Mouse (Mus musculus) macrophage (primary cell): Measurements from ENCODE around the gene Ap2b1. TPM values are rescaled to one million over a fixed set of nuclear protein-coding genes. Genes with fewer than 3 reads are reported as not detected.

ENCODE experiments used
- H3K27ac ChIP-seq: fragments of 350-480 bp; formaldehyde crosslinking; 2 replicates; pipeline ENCODE4 v1.9.0; 2021
- H3K36me3 ChIP-seq: fragments of 350-480 bp; formaldehyde crosslinking; 2 replicates; pipeline ENCODE4 v1.9.0; 2021; ENCODE audit errors: inconsistent target
- H3K4me3 ChIP-seq: fragments of 350-480 bp; formaldehyde crosslinking; 2 replicates; pipeline ENCODE4 v1.9.0; 2021; ENCODE audit errors: inconsistent target
- H3K79me2 ChIP-seq: fragments of 350-480 bp; formaldehyde crosslinking; 2 replicates; pipeline ENCODE4 v1.9.0; 2021; ENCODE audit errors: inconsistent target
- WGBS: methylation state at CpG from one replicate; pipeline ENCODE4 v1.1.7; 2026; ENCODE audit warnings: inconsistent platforms; ENCODE audit not compliant: missing documents; 5-methylcytosine and 5-hydroxymethylcytosine counted together
- polyA plus RNA-seq: library from polyadenylated mRNA; stranded (reverse); fragments of 250-400 nt; gene quantifications from 3 replicates; pipeline ENCODE4 v1.2.4, GENCODE M21; 2018; ENCODE audit warnings: inconsistent platforms

The Ap2b1 gene
- polyA plus RNA-seq, 1 experiment from 2014 or later = 70.2 TPM

- Histone ChIP-seq H3K4me3 (no peak overlapping the region), H3K36me3 (no peaks in the 10 kb centered on the region), H3K79me2 (no peaks in the 10 kb centered on the region), H3K27ac (no peak overlapping the region)
- 26% methylated on average over 4 of the region's 4 CpGs for WGBS
Measured at GRCm38 (mm10) chr11:83454548-83454947, 155.7 kb downstream of the Ap2b1 start.

Other genes starting within 250 kb of the Ap2b1 start
- 335 to 670 TPM (median 455 TPM) in 3 replicates for gene Slfn2, start 233.9 kb upstream of the Ap2b1 start, polyA plus RNA-seq
- 3.5 to 9.8 TPM (median 4.5 TPM) in 3 replicates for gene Slfn1, start 182.2 kb upstream of the Ap2b1 start, polyA plus RNA-seq
- 0.49 to 3.3 TPM (median 3.0 TPM) in 3 replicates for gene Slfn4, start 123.8 kb upstream of the Ap2b1 start, polyA plus RNA-seq
- gene Slfn3, start 107.7 kb upstream of the Ap2b1 start, polyA plus RNA-seq = 8.3 to 25.1 TPM (median 22.1 TPM) in 3 replicates
- not detected in 3 replicates for gene Slfn14, start 12.3 kb upstream of the Ap2b1 start, polyA plus RNA-seq
- gene Pex12, start 3.6 kb downstream of the Ap2b1 start, polyA plus RNA-seq = 6.9 to 7.9 TPM (median 7.7 TPM) in 3 replicates
- 0.09 TPM in 1 of 3 replicates, not detected in the others for gene Rasl10b, start 110.1 kb downstream of the Ap2b1 start, polyA plus RNA-seq
- not detected in 3 replicates for gene Gas2l2, start 130.4 kb downstream of the Ap2b1 start, polyA plus RNA-seq
- gene 1700020L24Rik, start 138.7 kb downstream of the Ap2b1 start, polyA plus RNA-seq = 0.26 TPM in 1 of 3 replicates, not detected in the others
- gene Mmp28, start 164.0 kb downstream of the Ap2b1 start, polyA plus RNA-seq = 0.13 to 0.46 TPM (median 0.22 TPM) in 3 replicates
- gene Taf15, start 174.1 kb downstream of the Ap2b1 start, polyA plus RNA-seq = 57.5 to 132 TPM (median 64.8 TPM) in 3 replicates
- gene Heatr9, start 223.2 kb downstream of the Ap2b1 start, polyA plus RNA-seq = 0.34 TPM in 1 of 3 replicates, not detected in the others
- 67.6 to 220 TPM (median 169 TPM) in 3 replicates for gene Ccl5, start 231.5 kb downstream of the Ap2b1 start, polyA plus RNA-seq